Mouse (Mus musculus) ES-Bruce4 (cell line): ENCODE measurements around the gene Tspan17.

Experiments
- CTCF ChIP-seq: IDR thresholded peaks from one replicate; pipeline ENCODE4 v1.8.1; 2011; ENCODE audit warnings: low read depth, low read length
- EP300 ChIP-seq: IDR thresholded peaks from 2 replicates; pipeline ENCODE4 v1.6.1; 2011; ENCODE audit warnings: low read depth, low read length; ENCODE audit not compliant: insufficient read depth
- POLR2A ChIP-seq: IDR thresholded peaks from one replicate; pipeline ENCODE4 v1.8.1; 2011; ENCODE audit warnings: low read length; ENCODE audit not compliant: insufficient read depth

GRCm38 (mm10) chr13:54758045-54758755, 31.0 kb upstream of the Tspan17 start:
- peak; percentile 93 for TF ChIP-seq CTCF
- TF ChIP-seq POLR2A: no peak
- TF ChIP-seq EP300: 0 out of 2 replicates have a peak, but pooled peaks have one; percentile 60
